Mouse (Mus musculus) limb, embryonic 15.5 days (tissue): ENCODE data around the gene Chm. TPM values are rescaled to one million over a fixed set of nuclear protein-coding genes. Genes with fewer than 3 reads are reported as not detected.
"Not testable (repeated sequence)": the region's sequence is repeated elsewhere in the genome, so short reads cannot be mapped to it uniquely, and the experiment has no call there.

Source experiments
- ATAC-seq: fragments of 200-750 bp; cut with Nextera tagmentation; 2 replicates; pipeline ENCODE4 v1.8.0; 2017; ENCODE audit warnings: low read depth, moderate TSS enrichment; ENCODE audit not compliant: insufficient number of reproducible peaks, low FRiP score, low TSS enrichment
- H3K27ac ChIP-seq: fragments of 300-500 bp; sonication (generic); 2 replicates; pipeline ENCODE4 v1.5.1; 2015; ENCODE audit warnings: moderate library complexity, mild to moderate bottlenecking, inconsistent platforms
- H3K27me3 ChIP-seq: fragments of 300-500 bp; sonication (generic); 2 replicates; pipeline ENCODE4 v1.6.1; 2015; ENCODE audit warnings: inconsistent platforms
- H3K36me3 ChIP-seq: fragments of 300-500 bp; sonication (generic); 2 replicates; pipeline ENCODE4 v1.6.1; 2015; ENCODE audit warnings: inconsistent platforms
- H3K4me1 ChIP-seq: fragments of 300-500 bp; sonication (generic); 2 replicates; pipeline ENCODE4 v1.6.1; 2015; ENCODE audit warnings: inconsistent platforms
- H3K4me2 ChIP-seq: fragments of 300-500 bp; sonication (generic); 2 replicates; pipeline ENCODE4 v1.6.1; 2015; ENCODE audit warnings: mild to moderate bottlenecking, inconsistent platforms
- H3K4me3 ChIP-seq: fragments of 300-500 bp; sonication (generic); 2 replicates; pipeline ENCODE4 v1.5.1; 2015; ENCODE audit warnings: mild to moderate bottlenecking, inconsistent platforms
- H3K9ac ChIP-seq: fragments of 300-500 bp; sonication (generic); 2 replicates; pipeline ENCODE4 v1.6.1; 2015; ENCODE audit warnings: inconsistent platforms
- H3K9me3 ChIP-seq: fragments of 300-500 bp; sonication (generic); 2 replicates; pipeline ENCODE4 v1.6.1; 2016; ENCODE audit warnings: inconsistent platforms
- WGBS: fragments of 180-500 bp; shearing (Covaris S2); methylation state at CpG from one replicate; pipeline ENCODE4 v1.1.7; 2015; 5-methylcytosine and 5-hydroxymethylcytosine counted together
- polyA plus RNA-seq: library from polyadenylated mRNA; unstranded; fragments of >200 nt; fragmentation: Nextera tagmentation; extraction: Ambion mirVana; gene quantifications from 2 replicates; pipeline ENCODE4 v1.2.1, GENCODE M21; 2015

Chm gene
- 11.5 and 11.6 TPM in 2 replicates for polyA plus RNA-seq

DNA sequence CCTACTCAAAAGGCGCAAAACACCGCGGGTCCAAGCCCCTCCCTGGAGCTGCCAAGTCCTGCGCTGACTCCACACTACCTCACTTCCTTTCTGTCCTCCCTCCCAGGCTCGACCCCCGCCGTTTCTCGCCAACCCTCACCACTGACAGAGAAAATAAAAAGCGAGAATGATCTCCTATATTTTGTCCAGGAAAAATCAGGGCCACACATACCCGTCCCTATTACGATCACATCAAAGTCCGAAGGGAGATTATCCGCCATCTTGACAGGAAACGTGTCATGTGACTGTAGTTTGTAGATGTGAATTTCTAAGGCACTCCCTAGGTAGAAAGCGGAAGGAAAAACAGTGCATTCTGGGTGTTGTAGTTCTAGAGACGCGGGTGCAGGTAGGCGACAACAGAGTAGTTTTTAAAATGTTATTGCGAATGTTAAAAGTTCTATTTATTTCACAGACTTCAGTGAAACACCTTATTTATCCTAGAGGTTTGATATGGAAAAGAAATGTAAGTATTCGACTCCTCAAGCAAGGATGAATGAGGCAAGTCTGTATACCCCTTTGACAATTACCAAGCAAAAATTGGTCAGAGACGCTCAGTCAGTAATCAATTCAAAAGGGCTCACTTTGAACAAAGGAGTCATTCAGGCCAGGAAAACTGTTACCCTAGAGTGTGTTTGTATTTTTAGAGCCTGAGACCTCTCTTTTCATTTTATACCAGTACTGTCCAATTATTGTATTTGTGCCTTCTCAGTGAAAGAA is at the start of gene Chm:
Chm (minus strand) TSS at position 288 of the 756 bp plus-strand sequence.
- peak; percentile 79 for ATAC-seq
- Histone ChIP-seq H3K27ac (peak within 1 kb of the TSS; percentile 83), H3K4me1 (no peaks in the 10 kb centered on the region), H3K4me3 (peak within 1 kb of the TSS; percentile 52), H3K9me3 (no peaks in the 10 kb centered on the region), H3K4me2 (peak within 1 kb of the TSS; percentile 36), H3K27me3 (no peaks in the 10 kb centered on the region), H3K9ac (peak within 1 kb of the TSS; percentile 31; the same call in 1 of the 2 replicates), H3K36me3 (no peaks in the 10 kb centered on the region)
- 12% methylated on average over 21 of the region's 21 CpGs for WGBS

GRCm38 (mm10) chrX:113193901-113194300 is 8.6 kb upstream of the Chm start:
- no peak overlapping the region for H3K4me3 ChIP-seq
- no peak overlapping the region for H3K27ac ChIP-seq
- no peak overlapping the region for H3K4me2 ChIP-seq
- no peaks in the 10 kb centered on the region for H3K27me3 ChIP-seq
- no peaks in the 10 kb centered on the region for H3K4me1 ChIP-seq
- no peaks in the 10 kb centered on the region for H3K9me3 ChIP-seq
- ATAC-seq: no peak
- H3K9ac ChIP-seq: no peak overlapping the region
- no peaks in the 10 kb centered on the region for H3K36me3 ChIP-seq
- 43% methylated on average over 2 of the region's 2 CpGs for WGBS

DNA sequence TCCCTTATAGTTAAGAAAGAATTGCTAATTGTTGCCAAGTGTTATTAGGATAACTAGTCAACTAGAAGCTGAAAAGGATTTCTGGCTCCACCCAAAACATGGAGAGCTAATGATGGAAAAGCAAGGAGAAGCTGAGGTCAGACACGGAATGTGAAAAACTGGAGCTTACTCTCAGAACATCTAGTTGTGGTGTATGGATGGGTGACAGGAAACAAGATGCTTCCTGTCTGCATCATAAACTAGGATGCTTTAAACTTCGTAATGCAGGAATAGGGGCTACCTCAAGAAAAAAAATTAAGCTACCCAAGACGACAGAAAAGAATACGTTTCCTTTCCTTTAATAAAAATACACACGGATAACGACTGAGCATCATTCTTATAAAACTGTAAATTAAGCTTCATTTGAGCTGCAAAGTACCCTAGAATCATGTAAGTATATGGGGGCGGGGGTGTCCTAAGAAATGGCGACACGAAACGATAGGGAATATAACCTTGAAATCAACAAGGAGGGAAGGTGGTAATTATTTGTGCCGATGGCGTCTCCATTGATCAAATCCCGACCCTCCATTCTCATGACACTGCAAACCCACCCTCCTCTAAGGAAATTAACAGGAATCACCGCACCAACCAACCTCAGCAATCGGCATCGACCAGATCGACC is 618 bp downstream of the Chm start:
- no peak for ATAC-seq
- H3K27ac ChIP-seq: peak overlapping the region; percentile 83
- H3K36me3 ChIP-seq: no peaks in the 10 kb centered on the region

DNA sequence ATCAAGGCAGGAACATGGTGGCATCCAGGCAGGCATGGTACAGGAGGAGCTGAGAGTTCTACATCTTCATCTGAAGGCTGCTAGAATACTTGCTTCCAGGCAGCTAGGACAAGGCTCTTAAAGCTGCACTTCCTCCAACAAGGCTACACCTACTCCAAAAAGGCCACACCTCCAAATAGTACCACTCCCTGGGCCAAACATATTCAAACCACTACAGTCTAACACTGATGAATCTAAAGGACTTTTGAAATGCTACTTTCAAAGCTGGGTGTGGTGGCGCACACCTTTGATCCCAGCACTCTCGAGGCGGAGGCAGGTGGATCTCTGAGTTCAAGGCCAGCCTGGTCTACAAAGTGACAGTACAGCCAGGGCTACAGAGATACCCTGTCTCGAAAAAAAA is 4.5 kb downstream of the Chm start:
- H3K9ac ChIP-seq, H3K9me3 ChIP-seq, H3K4me1 ChIP-seq, H3K27ac ChIP-seq, H3K4me2 ChIP-seq, H3K27me3 ChIP-seq, ATAC-seq, H3K36me3 ChIP-seq, H3K4me3 ChIP-seq: not testable (repeated sequence)
- WGBS: 89% methylated on average over 4 of the region's 4 CpGs

More for the DNA sequence above, 618 bp downstream of the Chm start:
- 18% methylated on average over 17 of the region's 17 CpGs for WGBS
- Histone ChIP-seq H3K9ac (peak overlapping the region; percentile 31; the same call in 1 of the 2 replicates), H3K9me3 (no peaks in the 10 kb centered on the region), H3K27me3 (no peaks in the 10 kb centered on the region), H3K4me1 (no peaks in the 10 kb centered on the region), H3K4me3 (peak overlapping the region; percentile 52), H3K4me2 (peak overlapping the region; percentile 36; the same call in 1 of the 2 replicates)

- no peak for ATAC-seq
- H3K4me3 ChIP-seq: no peak overlapping the region
- WGBS: 66% methylated on average over 2 of the region's 2 CpGs
Measured at GRCm38 (mm10) chrX:113172766-113173165, 12.6 kb downstream of the Chm start.

DNA sequence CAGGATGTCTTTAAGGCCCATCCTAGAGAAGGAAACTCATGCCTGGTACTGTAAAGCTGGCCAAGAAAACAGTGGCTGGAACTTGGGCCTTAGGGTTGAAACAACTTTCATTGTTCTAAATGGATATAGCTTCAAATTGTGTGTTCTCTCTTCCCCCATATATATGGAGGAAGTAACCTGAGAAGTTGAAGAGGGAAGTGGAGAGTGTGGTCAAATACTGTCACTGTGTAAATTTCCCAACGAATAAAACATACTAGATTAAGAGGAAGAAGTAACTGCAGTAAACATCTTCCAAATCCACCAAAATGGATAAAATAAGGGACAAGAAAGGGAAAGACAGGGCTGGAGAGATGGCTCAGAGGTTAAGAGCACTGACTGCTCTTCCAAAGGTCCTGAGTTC is 13.0 kb downstream of the Chm start:
- ATAC-seq: no peak
- H3K4me1 ChIP-seq: no peaks in the 10 kb centered on the region

More at GRCm38 (mm10) chrX:113172766-113173165, 12.6 kb downstream of the Chm start:
- H3K27ac ChIP-seq: no peak overlapping the region
- no peaks in the 10 kb centered on the region for H3K27me3 ChIP-seq
- no peaks in the 10 kb centered on the region for H3K36me3 ChIP-seq
- no peak overlapping the region for H3K9ac ChIP-seq
- no peaks in the 10 kb centered on the region for H3K4me1 ChIP-seq
- H3K4me2 ChIP-seq: no peak overlapping the region
- no peaks in the 10 kb centered on the region for H3K9me3 ChIP-seq

GRCm38 (mm10) chrX:113160268-113160860 is 25.0 kb downstream of the Chm start:
- H3K4me1 ChIP-seq: no peaks in the 10 kb centered on the region
- WGBS: 62% methylated on average over 3 of the region's 3 CpGs
- no peaks in the 10 kb centered on the region for H3K36me3 ChIP-seq
- no peak overlapping the region for H3K4me2 ChIP-seq
- no peak overlapping the region for H3K4me3 ChIP-seq
- no peaks in the 10 kb centered on the region for H3K27me3 ChIP-seq
- ATAC-seq: no peak
- H3K9me3 ChIP-seq: no peaks in the 10 kb centered on the region
- H3K27ac ChIP-seq: no peak overlapping the region
- no peak overlapping the region for H3K9ac ChIP-seq

More for the DNA sequence above, 13.0 kb downstream of the Chm start:
- Histone ChIP-seq H3K27me3 (no peaks in the 10 kb centered on the region), H3K4me2 (no peak overlapping the region), H3K9ac (no peak overlapping the region), H3K36me3 (no peaks in the 10 kb centered on the region), H3K27ac (no peak overlapping the region), H3K9me3 (no peaks in the 10 kb centered on the region), H3K4me3 (no peak overlapping the region)
- 62% methylated on average over 1 of the region's 1 CpGs for WGBS

GRCm38 (mm10) chrX:113084171-113084570 is 101.1 kb downstream of the Chm start:
- WGBS: 78% methylated on average over 2 of the region's 2 CpGs
- no peak overlapping the region for H3K4me3 ChIP-seq
- H3K36me3 ChIP-seq: no peaks in the 10 kb centered on the region
- H3K4me2 ChIP-seq: no peak overlapping the region
- H3K27ac ChIP-seq: no peak overlapping the region
- no peak overlapping the region for H3K9ac ChIP-seq
- no peak for ATAC-seq
- H3K4me1 ChIP-seq: no peaks in the 10 kb centered on the region
- no peaks in the 10 kb centered on the region for H3K27me3 ChIP-seq
- H3K9me3 ChIP-seq: no peaks in the 10 kb centered on the region

DNA sequence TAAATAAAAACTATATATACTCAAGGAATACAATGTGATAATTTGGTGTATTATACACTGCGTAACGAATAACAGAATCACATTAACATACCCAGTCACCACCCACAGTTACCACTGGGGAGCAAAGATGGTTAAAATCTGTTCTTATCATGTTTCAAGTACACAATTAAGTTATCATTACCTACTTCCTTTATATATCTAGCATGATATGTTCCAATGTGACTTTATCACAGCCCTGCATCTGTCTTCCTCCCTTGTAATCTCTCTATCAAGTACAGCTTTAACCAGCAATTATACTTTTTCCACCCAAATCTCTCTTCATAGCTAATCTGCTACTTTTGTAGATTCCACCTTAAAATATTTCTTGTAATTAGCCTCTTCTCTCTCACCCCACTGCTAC is 109.3 kb downstream of the Chm start:
- H3K36me3 ChIP-seq: no peaks in the 10 kb centered on the region
- no peak for ATAC-seq
- WGBS: 77% methylated on average over 2 of the region's 2 CpGs
- H3K27ac ChIP-seq: no peak overlapping the region
- H3K4me3 ChIP-seq: no peak overlapping the region
- H3K9ac ChIP-seq: no peak overlapping the region
- H3K4me1 ChIP-seq: no peaks in the 10 kb centered on the region
- H3K9me3 ChIP-seq: no peaks in the 10 kb centered on the region
- no peak overlapping the region for H3K4me2 ChIP-seq
- no peaks in the 10 kb centered on the region for H3K27me3 ChIP-seq

DNA sequence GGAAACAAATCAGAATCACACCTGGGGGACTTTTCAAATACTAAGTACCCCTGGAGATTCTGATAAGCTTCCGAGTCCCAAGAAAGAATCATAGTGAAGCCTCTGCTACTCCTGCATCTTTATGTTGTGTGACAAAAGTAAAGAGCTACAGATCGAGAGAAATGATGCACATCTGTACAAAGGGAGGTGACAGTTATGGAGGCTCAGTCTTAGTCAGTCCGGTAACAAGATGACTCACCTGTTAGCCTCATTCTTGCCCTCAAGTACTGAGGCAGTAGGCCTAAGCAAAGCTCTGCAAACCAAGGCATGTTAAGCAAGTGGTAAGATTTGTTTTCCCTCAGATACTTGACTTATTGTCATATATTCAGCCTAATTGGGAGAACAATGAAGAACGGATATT is 110.5 kb downstream of the Chm start:
- Histone ChIP-seq H3K9me3 (no peaks in the 10 kb centered on the region), H3K27me3 (no peaks in the 10 kb centered on the region), H3K27ac (no peak overlapping the region), H3K4me3 (no peak overlapping the region), H3K36me3 (no peaks in the 10 kb centered on the region), H3K4me1 (no peaks in the 10 kb centered on the region), H3K4me2 (no peak overlapping the region), H3K9ac (no peak overlapping the region)
- 70% methylated on average over 4 of the region's 4 CpGs for WGBS
- no peak for ATAC-seq

- Histone ChIP-seq H3K4me3 (no peak overlapping the region), H3K27ac (no peak overlapping the region), H3K9ac (no peak overlapping the region), H3K27me3 (no peaks in the 10 kb centered on the region), H3K9me3 (no peaks in the 10 kb centered on the region), H3K4me2 (no peak overlapping the region), H3K4me1 (no peaks in the 10 kb centered on the region), H3K36me3 (no peaks in the 10 kb centered on the region)
- no peak for ATAC-seq
- WGBS: 86% methylated on average over 3 of the region's 3 CpGs
Measured at GRCm38 (mm10) chrX:113003621-113004020, 181.7 kb downstream of the Chm start.

DNA sequence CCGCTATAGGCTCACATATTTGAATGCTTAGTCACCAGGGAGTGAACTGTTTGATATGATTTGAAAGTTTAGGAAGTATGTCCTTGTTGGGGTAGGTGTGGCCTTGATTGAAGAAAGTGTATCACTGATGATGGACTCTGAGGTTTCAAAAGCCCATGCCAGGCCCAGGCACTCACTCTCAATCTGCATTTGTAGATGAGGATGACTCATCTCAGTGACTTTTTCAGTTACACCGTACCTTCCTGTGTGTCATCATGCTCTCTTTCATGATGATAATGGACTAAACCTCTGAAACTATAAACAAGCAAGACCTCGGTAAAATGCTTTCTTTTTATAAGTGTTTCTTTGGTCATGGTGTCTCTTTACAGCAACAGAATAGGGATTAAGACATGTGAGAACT is 183.1 kb downstream of the Chm start:
- H3K27me3 ChIP-seq: no peaks in the 10 kb centered on the region
- H3K4me2 ChIP-seq: no peak overlapping the region
- H3K27ac ChIP-seq: no peak overlapping the region
- WGBS: 76% methylated on average over 3 of the region's 3 CpGs
- no peaks in the 10 kb centered on the region for H3K9me3 ChIP-seq
- no peak overlapping the region for H3K9ac ChIP-seq
- H3K36me3 ChIP-seq: no peaks in the 10 kb centered on the region
- ATAC-seq: no peak
- no peaks in the 10 kb centered on the region for H3K4me1 ChIP-seq
- no peak overlapping the region for H3K4me3 ChIP-seq
